Mouse (Mus musculus): Measurements from ENCODE around the gene Cep152.

Cep152 gene

DNA sequence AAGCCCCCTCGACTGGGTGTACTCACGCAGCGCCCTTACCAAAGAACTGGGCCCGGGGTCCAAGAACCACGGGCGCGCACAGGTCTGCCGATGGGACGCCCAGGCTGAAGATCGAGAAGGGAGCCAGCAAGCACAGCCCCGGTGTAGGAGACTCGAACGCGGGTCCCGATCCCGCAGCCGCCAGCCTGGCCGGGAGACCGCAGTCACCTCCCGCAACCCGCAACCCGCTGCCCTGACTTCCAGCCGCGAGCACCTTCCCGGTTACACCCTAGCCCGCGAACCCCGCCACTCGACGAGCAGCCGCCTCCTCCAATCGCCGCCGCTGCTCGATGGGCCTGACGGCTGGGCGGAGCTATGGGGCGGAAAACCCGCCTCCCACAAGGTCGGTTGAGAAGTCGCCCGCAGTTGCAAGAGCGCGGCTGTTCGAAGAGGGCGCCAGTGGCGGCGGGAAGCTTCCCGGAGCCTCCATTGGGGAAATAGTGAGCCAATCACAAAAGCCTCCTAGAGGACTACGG is at the start of gene Cep152:
Gene Cep152 (minus strand): TSS at position 277 of the 515 bp plus-strand sequence.
- in situ Hi-C loops (cut with MseI, MboI), result no loop called here

DNA sequence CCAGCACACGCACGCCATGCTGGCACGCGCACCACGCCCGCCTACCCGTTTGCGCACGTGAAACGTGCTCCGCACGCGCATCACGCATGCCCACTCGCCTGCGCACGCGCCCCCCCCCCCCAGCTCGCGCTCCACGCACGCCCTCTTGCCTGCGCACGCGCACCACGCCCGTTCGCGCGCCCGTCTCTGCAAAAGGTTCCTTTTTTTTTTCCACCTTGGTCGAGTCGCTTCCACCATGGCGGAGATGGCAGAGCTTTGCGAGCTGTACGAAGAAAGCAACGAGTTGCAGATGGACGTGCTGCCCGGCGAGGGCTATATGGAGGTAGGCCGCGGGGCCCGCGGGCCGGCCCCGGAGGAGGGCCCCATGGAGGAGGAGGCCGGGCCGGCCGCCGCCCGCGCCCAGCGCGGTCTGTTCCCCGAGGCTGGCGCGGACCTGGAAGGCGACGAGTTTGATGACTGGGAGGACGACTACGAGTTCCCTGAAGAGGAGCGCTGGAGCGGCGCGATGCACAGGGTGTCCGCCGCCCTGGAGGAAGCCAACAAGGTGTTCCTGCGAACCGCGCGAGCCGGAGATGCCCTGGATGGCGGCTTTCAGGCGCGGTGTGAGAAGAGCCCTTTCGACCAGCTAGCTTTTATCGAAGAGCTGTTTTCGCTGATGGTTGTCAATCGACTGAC is 48.2 kb upstream of the Cep152 start, which contains the start of gene Eid1:
Gene Eid1 (plus strand): TSS at position 139 of the 675 bp plus-strand sequence.
- in situ Hi-C loops (cut with MseI, MboI), result no loop called here

DNA sequence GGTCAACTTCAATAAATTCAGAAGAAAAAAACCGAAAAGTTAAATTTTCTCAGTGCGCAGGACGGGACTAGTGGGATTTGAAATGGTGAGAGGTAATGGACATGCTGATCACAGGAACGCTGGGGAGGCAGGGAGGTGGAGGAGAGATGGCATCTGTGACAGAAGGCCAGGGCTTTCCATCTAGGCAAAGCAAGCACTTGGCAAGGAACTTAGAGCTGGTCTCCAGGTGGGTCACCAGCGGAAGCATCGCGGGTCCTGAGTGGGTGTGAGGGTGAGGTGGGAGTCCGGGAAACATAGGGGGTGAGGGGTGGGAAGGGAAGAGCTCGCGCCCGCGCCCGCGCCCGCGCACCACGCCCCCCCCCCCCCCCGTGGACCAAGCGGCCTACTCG is 47.6 kb upstream of the Cep152 start:
- in situ Hi-C loops (cut with MseI, MboI), result no loop called here

DNA sequence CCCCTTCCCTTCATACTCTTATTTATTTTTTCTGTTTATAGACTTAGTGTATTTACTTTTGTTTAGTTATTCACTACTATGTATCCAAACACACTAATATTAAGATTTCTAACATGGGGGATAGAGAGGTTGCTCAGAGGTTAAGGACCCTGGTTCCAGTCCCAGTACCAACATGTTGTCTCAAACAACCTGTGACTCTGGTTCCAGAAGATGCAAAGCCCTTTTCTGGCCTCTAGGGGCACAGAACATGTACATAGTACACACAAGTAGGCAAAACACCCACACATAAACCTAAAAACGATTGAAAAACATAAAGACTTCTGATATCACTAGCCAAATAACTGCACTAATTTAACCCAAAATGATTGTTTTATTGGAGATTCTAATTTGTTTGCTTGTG is 45.9 kb upstream of the Cep152 start:
- in situ Hi-C loops (cut with MseI, MboI), result no loop called here

DNA sequence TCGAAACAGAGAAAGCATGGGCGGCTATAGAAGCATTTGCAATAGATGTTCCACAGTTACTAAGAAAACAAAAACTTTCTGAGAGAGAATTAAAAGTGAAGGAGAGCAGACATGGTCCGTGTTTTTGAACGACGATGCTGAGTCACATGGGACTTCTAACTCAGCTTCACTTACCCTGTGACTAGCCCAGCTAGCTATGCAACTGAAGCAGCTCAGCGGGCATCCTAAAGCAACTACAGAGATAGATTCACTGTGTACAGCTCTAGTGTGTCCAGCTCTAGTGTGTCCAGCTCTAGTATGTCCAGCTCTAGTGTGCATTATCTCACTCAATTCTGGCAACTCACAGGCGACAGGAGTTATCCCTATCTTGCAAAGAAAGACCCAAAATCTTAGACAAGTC is 42.8 kb upstream of the Cep152 start:
- in situ Hi-C loops (cut with MseI, MboI), result loop anchor here in 1 of 2 experiments (5.0 kb wide), 1 partner anchor 60 kb away; no protein-coding TSS in a partner anchor

DNA sequence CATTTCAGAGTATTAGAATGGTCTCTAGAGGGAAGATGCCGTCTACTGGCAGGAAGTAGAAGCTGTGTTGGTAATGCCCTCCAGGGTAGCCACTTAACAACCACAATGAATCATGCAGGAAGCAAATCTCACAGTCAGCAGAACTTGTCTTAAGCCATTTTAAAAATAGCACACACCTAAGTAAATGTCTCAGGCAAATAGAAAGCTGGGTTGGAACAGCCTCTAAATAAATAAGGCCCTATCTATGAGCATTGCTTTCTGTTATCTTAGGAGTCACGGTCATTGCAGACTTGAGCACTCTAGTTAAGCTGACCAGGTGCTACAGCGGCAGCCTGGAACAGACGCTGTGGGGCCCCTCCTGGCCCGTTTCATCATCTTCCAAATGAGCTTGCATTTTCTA is 42.3 kb upstream of the Cep152 start:
- in situ Hi-C loops (cut with MseI, MboI), result loop anchor here in 1 of 2 experiments (5.0 kb wide), 1 partner anchor 60 kb away; no protein-coding TSS in a partner anchor

DNA sequence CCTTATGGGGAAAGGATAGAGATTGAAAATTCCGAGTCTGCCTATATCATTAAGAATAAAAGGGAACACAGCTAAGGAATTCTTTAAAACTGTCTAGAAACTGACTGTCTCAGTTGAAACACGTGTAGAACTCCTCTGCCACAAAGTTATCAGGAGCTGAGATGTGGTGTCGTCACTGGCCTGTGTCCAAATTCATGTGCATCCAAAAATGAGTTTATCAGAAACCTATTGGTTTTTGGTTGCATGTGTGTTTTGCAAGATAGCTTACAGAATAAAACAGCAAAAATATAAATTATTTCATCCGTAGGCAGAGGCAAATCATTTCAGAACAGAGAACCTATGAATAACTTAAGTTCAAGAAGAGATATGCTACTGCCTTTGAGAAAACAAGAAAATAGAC is 41.8 kb upstream of the Cep152 start:
- in situ Hi-C loops (cut with MseI, MboI), result loop anchor here in 1 of 2 experiments (5.0 kb wide), 1 partner anchor 61 kb away; no protein-coding TSS in a partner anchor

DNA sequence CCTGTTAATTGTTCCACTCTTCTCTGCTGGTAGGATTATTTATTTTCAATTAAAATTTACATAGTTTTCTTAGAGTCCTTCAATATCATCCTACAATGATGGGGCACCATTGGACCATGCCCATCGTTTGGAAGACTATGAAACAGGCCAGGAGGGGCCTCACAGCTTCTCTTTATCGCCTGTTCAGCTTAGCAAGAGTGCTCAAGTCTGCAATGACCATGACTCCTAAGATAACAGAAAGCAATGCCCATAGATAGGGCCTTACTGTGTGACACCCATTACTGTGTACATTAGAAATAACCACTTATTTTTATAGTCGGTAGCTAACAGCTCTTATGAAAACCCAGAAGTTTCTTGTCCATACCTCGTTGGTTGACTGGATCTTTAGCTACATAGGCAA is 41.0 kb upstream of the Cep152 start:
- in situ Hi-C loops (cut with MseI, MboI), result loop anchor here in 1 of 2 experiments (5.0 kb wide), 1 partner anchor 61 kb away; no protein-coding TSS in a partner anchor

DNA sequence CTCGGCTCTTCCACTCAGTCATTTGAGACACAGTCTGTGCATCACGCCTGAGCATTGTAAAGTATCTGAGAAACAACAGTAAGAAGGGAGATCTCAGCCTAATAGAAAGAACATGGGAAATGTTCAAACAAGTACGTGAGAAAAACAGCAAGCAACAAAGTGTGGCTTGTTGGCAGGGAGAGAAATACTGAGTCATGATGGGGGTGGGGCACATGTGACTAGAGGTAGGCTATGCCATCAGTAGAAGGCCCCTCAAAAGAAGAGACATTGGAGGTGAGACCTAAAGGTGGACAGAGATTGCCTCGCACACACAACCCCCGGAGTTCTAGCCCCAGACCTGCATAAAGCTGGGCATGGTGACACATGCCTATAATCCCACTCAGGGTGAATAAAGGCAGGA is 40.3 kb upstream of the Cep152 start:
- in situ Hi-C loops (cut with MseI, MboI), result loop anchor here in 1 of 2 experiments (5.0 kb wide), 1 partner anchor 62 kb away; no protein-coding TSS in a partner anchor

DNA sequence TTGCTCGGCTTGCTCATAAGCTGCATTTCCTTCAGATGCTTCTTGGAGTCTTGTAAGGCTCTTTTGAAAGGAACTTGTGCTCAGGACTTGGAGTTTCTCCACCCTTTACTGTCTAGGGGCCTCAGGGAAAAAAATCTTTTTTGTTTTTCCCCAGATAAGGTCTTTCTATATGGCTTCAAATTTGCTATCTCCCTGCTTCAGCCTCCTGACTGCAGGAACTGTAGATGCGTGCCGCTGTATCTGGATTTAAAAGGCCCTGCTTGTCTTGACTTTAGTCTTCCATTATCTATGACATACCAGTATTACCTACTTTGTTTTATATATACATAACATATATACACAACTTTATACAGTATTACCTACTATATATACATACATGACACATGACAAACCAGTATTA is 37.6 kb upstream of the Cep152 start:
- in situ Hi-C loops (cut with MseI, MboI), result loop anchor here in 1 of 2 experiments (5.0 kb wide), 1 partner anchor 70 kb away; no protein-coding TSS in a partner anchor

DNA sequence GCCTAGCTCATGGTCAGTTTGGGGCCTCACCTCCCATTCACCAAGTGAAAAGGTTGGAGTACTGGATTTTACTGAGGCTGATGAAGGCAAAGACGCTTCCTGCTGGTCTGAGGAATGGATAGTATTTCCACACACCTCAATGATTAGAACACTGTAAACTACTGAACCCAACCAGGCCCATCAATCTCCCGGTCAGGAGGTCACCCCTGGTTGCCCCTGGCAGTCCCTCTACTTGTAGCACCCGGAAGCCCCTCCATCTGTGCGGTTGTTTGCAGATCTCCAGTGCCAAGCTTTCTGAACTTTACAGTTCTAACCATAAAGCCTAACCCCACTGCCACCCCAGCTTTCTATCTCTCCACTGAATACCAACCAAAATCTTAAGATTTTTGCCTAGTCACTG is 36.2 kb upstream of the Cep152 start:
- in situ Hi-C loops (cut with MseI, MboI), result loop anchor here in 1 of 2 experiments (5.0 kb wide), 1 partner anchor 71 kb away; no protein-coding TSS in a partner anchor

DNA sequence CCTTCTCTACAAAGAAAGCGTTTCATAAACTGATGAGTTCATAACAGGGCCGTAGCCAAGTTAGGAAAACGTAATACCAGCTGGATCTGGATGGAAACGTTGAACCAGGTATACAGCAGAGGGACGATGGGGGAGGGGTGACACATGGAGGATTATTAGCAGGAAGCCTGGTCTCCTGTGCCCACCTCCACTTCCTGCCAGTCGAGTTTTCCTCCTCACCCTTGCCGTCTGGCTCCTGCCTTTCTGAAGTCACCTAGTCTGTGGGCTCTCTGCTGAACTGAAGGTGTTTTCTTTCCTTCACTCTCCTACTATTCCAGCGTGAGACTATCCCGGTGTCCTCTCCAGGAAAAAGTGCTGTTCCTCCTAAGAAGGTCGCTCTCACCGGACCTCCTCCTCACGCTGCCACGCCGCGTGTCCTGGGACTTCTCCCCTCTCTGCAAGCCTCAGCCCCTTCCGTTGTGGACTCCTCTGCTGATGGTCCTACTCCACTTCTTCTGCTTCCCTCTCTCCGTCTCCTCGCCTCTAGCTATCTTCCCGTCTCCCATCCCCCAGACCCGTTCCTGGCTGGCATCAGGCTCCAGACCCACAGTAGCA is 35.7 kb upstream of the Cep152 start:
- in situ Hi-C loops (cut with MseI, MboI), result loop anchor here in 1 of 2 experiments (5.0 kb wide), 1 partner anchor 72 kb away; no protein-coding TSS in a partner anchor

DNA sequence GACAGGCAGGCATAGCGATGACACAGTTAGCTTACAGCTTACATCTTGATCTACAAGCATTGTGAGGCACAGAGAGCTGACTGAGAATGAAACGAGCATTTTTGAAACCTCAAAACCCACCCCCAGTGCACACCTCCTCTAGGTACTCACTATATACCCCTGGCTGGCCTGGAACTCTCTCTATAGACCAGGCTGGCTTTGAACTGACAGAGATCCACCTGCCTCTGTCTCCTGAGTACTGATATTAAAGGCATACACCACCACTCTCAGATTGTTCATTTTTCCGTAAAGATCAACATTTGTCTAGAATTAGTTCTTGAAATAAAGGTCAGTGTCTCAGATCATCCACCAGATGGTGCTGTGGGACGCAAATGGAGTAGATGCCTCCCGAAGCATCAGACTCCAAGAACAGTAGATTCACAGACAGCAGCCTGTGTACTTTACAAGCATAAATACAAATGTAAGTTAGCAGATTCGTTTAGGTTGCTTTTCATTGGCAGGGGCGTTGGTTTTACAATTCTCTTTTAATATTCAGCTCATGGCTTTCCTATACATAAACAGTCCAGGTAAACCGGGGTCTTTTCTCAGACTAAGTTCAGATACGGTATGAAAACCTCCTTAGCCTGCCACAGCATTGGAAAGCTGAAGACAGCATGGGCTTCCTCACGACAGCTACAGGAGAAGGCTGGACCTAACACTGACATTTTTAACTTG is 35.1 kb upstream of the Cep152 start:
- in situ Hi-C loops (cut with MseI, MboI), result loop anchor here in 1 of 2 experiments (5.0 kb wide), 1 partner anchor 72 kb away; no protein-coding TSS in a partner anchor

DNA sequence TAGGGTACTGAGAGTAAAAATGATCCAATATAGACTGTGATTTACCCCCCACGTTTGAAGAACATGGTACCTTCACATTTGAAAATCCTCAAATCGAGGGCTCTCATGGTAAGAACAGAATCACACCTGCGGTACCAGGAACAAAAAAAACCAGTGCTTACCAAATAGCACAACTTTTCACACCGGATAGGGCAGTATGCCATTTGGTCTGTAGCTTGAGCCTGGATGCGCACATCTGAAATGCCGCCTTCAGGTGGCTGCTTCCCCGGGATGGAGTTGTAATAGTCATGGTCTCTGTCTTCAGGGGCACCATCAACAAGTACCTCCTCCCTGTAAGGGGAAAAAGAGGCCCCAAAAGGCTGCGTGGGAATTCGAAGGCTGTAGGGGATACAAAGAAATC is 30.5 kb upstream of the Cep152 start:
- in situ Hi-C loops (cut with MseI, MboI), result no loop called here

DNA sequence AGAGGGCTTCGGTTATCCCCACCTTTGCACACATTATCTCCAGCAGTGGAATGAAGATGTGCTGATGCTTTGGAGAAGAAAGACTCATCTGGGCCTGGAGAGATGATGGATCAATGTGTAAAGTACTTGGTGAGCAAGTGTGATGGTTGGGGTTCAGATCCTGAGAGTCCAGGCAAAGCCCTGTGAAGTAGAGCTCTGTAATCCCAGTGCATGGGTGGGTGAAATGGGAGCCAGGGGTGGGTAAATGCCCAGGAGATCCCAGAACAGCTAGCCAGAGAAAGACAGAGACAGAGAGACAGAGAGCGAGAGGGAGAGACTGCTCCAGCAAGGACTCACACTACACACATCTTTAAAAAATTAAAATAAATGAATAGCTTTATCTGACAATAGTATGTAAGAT is 28.4 kb upstream of the Cep152 start:
- in situ Hi-C loops (cut with MseI, MboI), result no loop called here

DNA sequence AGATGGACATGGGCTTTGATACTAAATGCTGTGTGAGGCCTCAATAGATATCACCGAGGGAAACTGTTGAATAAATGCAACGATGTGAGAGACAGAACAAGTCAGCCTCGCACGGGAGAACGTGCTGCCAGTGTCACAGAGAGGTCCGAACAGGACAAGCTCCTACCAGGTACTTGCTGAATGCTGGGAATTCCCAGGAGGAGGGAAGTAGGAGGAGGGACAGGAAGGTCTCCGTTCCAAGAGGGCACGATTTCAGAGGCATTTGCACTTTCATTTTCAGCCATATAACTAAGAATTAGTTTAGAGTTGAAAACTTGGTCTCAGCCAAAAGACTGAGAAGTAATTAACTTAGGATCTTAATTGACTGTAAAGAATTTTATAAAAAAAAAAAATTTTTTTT is 26.6 kb upstream of the Cep152 start:
- in situ Hi-C loops (cut with MseI, MboI), result no loop called here

DNA sequence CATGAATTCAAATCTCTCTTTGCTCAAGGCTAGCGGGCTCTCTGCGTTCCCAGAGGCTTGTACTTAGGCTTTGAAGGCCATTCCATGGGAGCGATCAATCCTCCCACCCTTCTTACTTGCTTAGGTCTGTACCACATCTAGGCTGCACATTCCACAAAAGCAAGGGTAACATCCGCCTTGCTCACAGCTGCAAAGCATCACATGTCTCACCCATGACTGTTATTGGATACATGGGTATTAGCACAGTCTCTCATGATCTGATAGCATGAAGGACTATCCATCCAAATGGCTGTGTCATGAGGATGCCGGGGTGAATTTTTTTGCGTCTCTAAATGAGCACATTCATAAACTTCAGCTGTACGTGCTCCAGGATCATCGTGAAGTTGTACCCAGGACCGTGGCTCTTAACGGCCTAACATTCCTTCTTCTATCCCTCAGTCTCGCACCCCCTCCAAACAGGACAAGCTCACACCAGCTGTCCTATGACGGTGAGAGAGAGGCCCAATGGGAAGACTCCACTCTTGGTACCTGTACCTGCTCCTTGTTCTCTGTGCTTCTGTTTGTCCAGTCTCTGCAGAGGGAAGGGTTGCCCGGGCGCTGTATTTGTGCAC is 25.9 kb upstream of the Cep152 start:
- in situ Hi-C loops (cut with MseI, MboI), result no loop called here

DNA sequence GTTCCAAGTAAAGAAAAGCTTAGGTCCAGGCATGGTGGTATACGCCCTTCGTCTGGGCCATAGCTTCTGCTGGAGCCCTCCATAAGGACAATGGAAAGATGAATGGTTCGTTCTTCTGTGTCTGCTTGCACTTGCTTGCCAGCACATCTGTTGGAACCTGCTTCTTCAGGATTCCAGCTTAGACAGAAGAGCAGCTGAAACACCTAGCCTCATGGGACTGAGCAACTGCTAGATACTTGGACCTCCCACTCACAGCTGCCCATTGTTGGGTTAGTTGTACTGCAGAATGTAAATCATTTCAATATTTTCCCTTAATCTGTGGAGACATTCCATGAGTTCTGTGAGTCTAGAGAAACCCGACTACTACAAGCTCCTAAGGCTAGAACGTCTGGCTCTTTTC is 25.1 kb upstream of the Cep152 start:
- in situ Hi-C loops (cut with MseI, MboI), result no loop called here

DNA sequence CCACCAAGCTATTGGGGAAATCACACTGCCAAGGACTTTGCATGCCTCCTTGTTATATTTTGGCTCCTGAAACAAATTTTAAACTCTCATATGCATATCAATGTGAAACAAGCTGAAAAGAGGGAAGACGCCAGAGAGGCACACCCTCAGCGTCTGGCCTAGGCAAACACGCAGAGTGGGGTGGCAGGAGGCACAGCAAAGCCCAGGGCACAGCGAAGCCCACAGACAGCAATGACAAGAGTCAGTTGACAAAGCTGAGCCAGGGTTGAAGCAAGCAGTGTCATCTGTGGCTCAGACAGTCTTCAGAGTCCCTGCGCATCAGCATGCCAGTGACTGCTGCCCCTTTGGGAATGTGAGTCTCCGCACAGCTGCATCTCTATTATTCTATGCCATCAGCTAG is 20.0 kb upstream of the Cep152 start:
- in situ Hi-C loops (cut with MseI, MboI), result no loop called here

DNA sequence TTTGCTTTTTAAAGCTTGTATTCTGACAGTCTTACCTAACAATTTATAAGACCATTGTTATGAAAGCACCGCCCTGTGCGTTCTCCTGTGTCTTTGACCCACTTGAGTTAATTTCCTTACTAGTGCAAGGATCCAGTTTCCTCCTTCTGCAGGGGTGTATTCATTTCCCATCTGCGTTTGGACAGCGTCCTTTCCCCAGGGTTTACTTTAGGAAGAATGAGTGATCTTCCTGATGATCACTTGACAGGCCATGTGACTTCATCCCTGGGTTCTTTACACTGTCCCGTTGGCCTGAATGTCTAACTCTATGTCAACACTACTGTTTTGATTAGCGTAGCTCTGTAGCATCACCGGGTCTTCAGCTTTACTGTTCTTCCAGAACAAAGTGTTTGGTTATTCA is 12.4 kb upstream of the Cep152 start:
- in situ Hi-C loops (cut with MseI, MboI), result no loop called here

DNA sequence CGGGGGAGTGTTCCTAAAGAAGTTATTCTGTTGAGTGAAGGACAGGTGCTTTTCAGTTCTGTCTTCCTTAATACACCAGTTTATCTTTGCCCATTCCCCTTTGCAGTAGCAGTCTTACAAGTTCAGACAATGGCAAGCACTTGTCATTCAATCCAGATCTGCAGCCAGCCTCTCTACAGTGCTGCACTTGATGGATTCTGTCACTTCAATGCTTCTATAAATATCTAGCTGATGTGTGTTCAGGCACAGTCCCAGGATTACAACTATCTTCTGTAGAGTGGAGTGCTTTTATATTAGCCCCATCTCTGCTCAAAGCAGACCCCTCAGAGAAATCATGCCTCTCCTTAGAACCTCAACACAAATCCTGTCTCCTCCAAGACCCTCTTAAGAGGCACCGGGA is 5.1 kb upstream of the Cep152 start:
- in situ Hi-C loops (cut with MseI, MboI), result no loop called here

DNA sequence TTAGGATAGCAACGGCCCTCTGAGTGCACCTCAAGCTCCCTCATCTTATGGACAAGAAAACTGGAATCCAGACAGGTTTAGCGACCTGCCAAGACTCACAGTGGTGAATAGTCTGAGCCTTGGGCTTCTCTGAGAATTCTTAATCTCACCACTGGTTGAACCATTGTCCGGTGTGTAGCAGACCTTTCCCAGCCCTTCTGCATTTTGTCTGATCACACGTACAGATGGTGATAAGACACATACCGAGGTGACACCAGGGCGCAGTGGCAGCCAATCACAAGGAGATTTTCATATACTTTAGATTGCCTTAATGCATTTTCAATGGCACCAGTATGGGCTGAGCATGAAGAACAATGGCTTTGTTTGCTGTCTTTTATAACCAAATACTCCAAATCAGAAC is 3.6 kb upstream of the Cep152 start:
- in situ Hi-C loops (cut with MseI, MboI), result no loop called here
